Mouse (Mus musculus) heart, embryonic 14.5 days (tissue): ENCODE measurements around the gene Tent5c. TPM values are rescaled to one million over a fixed set of nuclear protein-coding genes. Genes with fewer than 3 reads are reported as not detected.

Experiments
- ATAC-seq: fragments of 200-750 bp; cut with Nextera tagmentation; 2 replicates; pipeline ENCODE4 v1.8.0; 2017; ENCODE audit warnings: low read depth, moderate TSS enrichment; ENCODE audit not compliant: insufficient number of reproducible peaks, insufficient read depth, low FRiP score
- H3K27ac ChIP-seq, 2 experiments: fragments of 200-500 bp in 1 of 2; fragments of 300-500 bp in 1 of 2; sonication (generic) in 1 of 2; replicated peaks in 1 of 2; 2 replicates each; pipeline ENCODE4 v1.5.1; 2012 to 2014; ENCODE audit warnings: low read depth in 2 of 2, low read length in 2 of 2, control low read depth in 1 of 2, mild to moderate bottlenecking in 1 of 2, mixed read lengths in 1 of 2; ENCODE audit not compliant: control insufficient read depth in 1 of 2, insufficient read depth in 1 of 2
- H3K27me3 ChIP-seq: fragments of 300-500 bp; sonication (generic); 2 replicates; pipeline ENCODE4 v1.6.1; 2014; ENCODE audit warnings: mild to moderate bottlenecking, low read length, control low read depth; ENCODE audit not compliant: control insufficient read depth, insufficient read depth
- H3K36me3 ChIP-seq: fragments of 300-500 bp; sonication (generic); 2 replicates; pipeline ENCODE4 v1.6.1; 2014; ENCODE audit warnings: mild to moderate bottlenecking, control low read depth, low read length, mixed read lengths; ENCODE audit not compliant: control insufficient read depth, insufficient read depth
- H3K4me1 ChIP-seq, 2 experiments: fragments of 200-500 bp in 1 of 2; fragments of 300-500 bp in 1 of 2; sonication (generic) in 1 of 2; 2 replicates each; pipeline ENCODE4 v1.6.1; 2012 to 2014; ENCODE audit warnings: low read length in 2 of 2, control low read depth in 1 of 2, mixed read lengths in 1 of 2; ENCODE audit not compliant: control insufficient read depth in 2 of 2, insufficient read depth in 2 of 2
- H3K4me2 ChIP-seq: fragments of 300-500 bp; sonication (generic); 2 replicates; pipeline ENCODE4 v1.6.1; 2014; ENCODE audit warnings: mild to moderate bottlenecking, low read length
- H3K4me3 ChIP-seq, 2 experiments: fragments of 200-500 bp in 1 of 2; fragments of 300-500 bp in 1 of 2; sonication (generic) in 1 of 2; 2 replicates each; pipeline ENCODE4 v1.5.1; 2012 to 2014; ENCODE audit warnings: low read length in 2 of 2, mild to moderate bottlenecking in 2 of 2, control low read depth in 1 of 2, low read depth in 1 of 2, moderate library complexity in 1 of 2; ENCODE audit not compliant: control insufficient read depth in 1 of 2, insufficient read depth in 1 of 2
- H3K9ac ChIP-seq: fragments of 300-500 bp; sonication (generic); 2 replicates; pipeline ENCODE4 v1.6.1; 2014; ENCODE audit warnings: mild to moderate bottlenecking, low read length
- H3K9me3 ChIP-seq: fragments of 300-500 bp; sonication (generic); 2 replicates; pipeline ENCODE4 v1.6.1; 2016; ENCODE audit warnings: low read length, control low read depth; ENCODE audit not compliant: control insufficient read depth
- WGBS: fragments of 180-500 bp; shearing (Covaris S2); extraction: QIAGEN DNeasy Blood & Tissue Kit; methylation state at CpG from one replicate; pipeline ENCODE4 v1.1.7; 2014; 5-methylcytosine and 5-hydroxymethylcytosine counted together
- polyA plus RNA-seq: library from polyadenylated mRNA; unstranded; fragments of >200 nt; fragmentation: Nextera tagmentation; extraction: Ambion mirVana; gene quantifications from 2 replicates; pipeline ENCODE4 v1.2.1, GENCODE M21; 2014

Gene Tent5c
- polyA plus RNA-seq, 1 experiment from 2014 or later: 7.7 TPM

- WGBS: 61% methylated on average over 21 of the region's 21 CpGs
- H3K4me1 ChIP-seq: no peaks in the 10 kb centered on the region
- no peak overlapping the region for H3K9ac ChIP-seq
- ATAC-seq: no peak
- no peaks in the 10 kb centered on the region for H3K27me3 ChIP-seq
- no peak overlapping the region for H3K27ac ChIP-seq
- no peak overlapping the region for H3K4me3 ChIP-seq
- no peak overlapping the region for H3K4me2 ChIP-seq
- H3K36me3 ChIP-seq: no peaks in the 10 kb centered on the region
- H3K9me3 ChIP-seq: no peaks in the 10 kb centered on the region
These were observed 16.0 kb downstream of the Tent5c start for GRCm38 (mm10) chr3:100473146-100473545.

GRCm38 (mm10) chr3:100470902-100471301, 18.2 kb downstream of the Tent5c start:
- ATAC-seq: no peak
- Histone ChIP-seq H3K4me1 (no peaks in the 10 kb centered on the region), H3K4me2 (no peak overlapping the region)

GRCm38 (mm10) chr3:100470101-100470500, 19.0 kb downstream of the Tent5c start:
- Histone ChIP-seq H3K9ac (no peak overlapping the region), H3K27me3 (no peaks in the 10 kb centered on the region), H3K9me3 (no peaks in the 10 kb centered on the region), H3K4me2 (no peak overlapping the region), H3K27ac (no peak overlapping the region), H3K36me3 (no peaks in the 10 kb centered on the region), H3K4me3 (no peak overlapping the region), H3K4me1 (no peaks in the 10 kb centered on the region)
- WGBS: 81% methylated on average over 3 of the region's 3 CpGs
- ATAC-seq: no peak

More at GRCm38 (mm10) chr3:100470902-100471301, 18.2 kb downstream of the Tent5c start:
- 56% methylated on average over 3 of the region's 3 CpGs for WGBS
- H3K27me3 ChIP-seq: no peaks in the 10 kb centered on the region
- no peak overlapping the region for H3K4me3 ChIP-seq
- no peaks in the 10 kb centered on the region for H3K36me3 ChIP-seq
- H3K9ac ChIP-seq: no peak overlapping the region
- no peaks in the 10 kb centered on the region for H3K9me3 ChIP-seq
- H3K27ac ChIP-seq: no peak overlapping the region

- H3K4me1 ChIP-seq: peaks cover 8 to 12% of the 10 kb centered on the region in 2 experiments; a peak in 3 of 4 replicates
- no peaks in the 10 kb centered on the region for H3K9me3 ChIP-seq
- 76% methylated on average over 4 of the region's 4 CpGs for WGBS
- H3K27ac ChIP-seq: no peak overlapping the region
- no peaks in the 10 kb centered on the region for H3K36me3 ChIP-seq
- H3K4me3 ChIP-seq: no peak overlapping the region
- no peak overlapping the region for H3K9ac ChIP-seq
- ATAC-seq: no peak
- H3K27me3 ChIP-seq: no peaks in the 10 kb centered on the region
- no peak overlapping the region for H3K4me2 ChIP-seq
These were observed 22.6 kb downstream of the Tent5c start for GRCm38 (mm10) chr3:100466551-100466950.

- ATAC-seq: no peak
- 87% methylated on average over 5 of the region's 5 CpGs for WGBS
These were observed 24.5 kb downstream of the Tent5c start for GRCm38 (mm10) chr3:100464596-100464995.

GRCm38 (mm10) chr3:100463959-100464265, 25.2 kb downstream of the Tent5c start:
- peaks cover 8 to 12% of the 10 kb centered on the region in 2 experiments; a peak in 3 of 4 replicates for H3K4me1 ChIP-seq
- H3K9ac ChIP-seq: no peak overlapping the region
- H3K36me3 ChIP-seq: no peaks in the 10 kb centered on the region
- no peak overlapping the region for H3K27ac ChIP-seq
- peak overlapping the region; percentile 47 for H3K4me2 ChIP-seq
- H3K4me3 ChIP-seq: no peak overlapping the region
- WGBS: 45% methylated on average over 2 of the region's 2 CpGs
- H3K9me3 ChIP-seq: no peaks in the 10 kb centered on the region
- no peak for ATAC-seq
- H3K27me3 ChIP-seq: no peaks in the 10 kb centered on the region

More at GRCm38 (mm10) chr3:100464596-100464995, 24.5 kb downstream of the Tent5c start:
- Histone ChIP-seq H3K4me2 (no peak overlapping the region), H3K27me3 (no peaks in the 10 kb centered on the region), H3K9me3 (no peaks in the 10 kb centered on the region), H3K36me3 (no peaks in the 10 kb centered on the region), H3K27ac (no peak overlapping the region), H3K4me3 (no peak overlapping the region), H3K9ac (no peak overlapping the region), H3K4me1 (peaks cover 8 to 12% of the 10 kb centered on the region in 2 experiments; a peak in 3 of 4 replicates)

GRCm38 (mm10) chr3:100463160-100463958, 25.8 kb downstream of the Tent5c start:
- Histone ChIP-seq H3K4me3 (no peak overlapping the region), H3K9me3 (no peaks in the 10 kb centered on the region), H3K9ac (no peak overlapping the region), H3K4me1 (peaks cover 8 to 12% of the 10 kb centered on the region in 2 experiments; a peak in 3 of 4 replicates), H3K27me3 (no peaks in the 10 kb centered on the region), H3K36me3 (no peaks in the 10 kb centered on the region), H3K4me2 (peak overlapping the region; percentile 47), H3K27ac (peak overlapping the region in 1 of 2 experiments; percentile 11; a peak in 1 of 4 replicates)
- ATAC-seq: no peak
- 21% methylated on average over 12 of the region's 12 CpGs for WGBS
